Mouse (Mus musculus) hindbrain, embryonic 11.5 days (tissue): ENCODE measurements around the gene Clec2l. TPM values are rescaled to one million over a fixed set of nuclear protein-coding genes. Genes with fewer than 3 reads are reported as not detected.

Experiments
- ATAC-seq: fragments of 200-750 bp; cut with Nextera tagmentation; 2 replicates; pipeline ENCODE4 v1.8.0; 2017; ENCODE audit warnings: mild to moderate bottlenecking, moderate TSS enrichment, moderate library complexity; ENCODE audit not compliant: low FRiP score
- DNase-seq: peaks from one replicate; pipeline ENCODE4 v3.0.0-alpha.2; 2015; ENCODE audit warnings: low spot score
- H3K27ac ChIP-seq: fragments of 300-500 bp; sonication (generic); 2 replicates; pipeline ENCODE4 v1.5.1; 2014; ENCODE audit warnings: mild to moderate bottlenecking, low read depth, low read length
- H3K27me3 ChIP-seq: fragments of 300-500 bp; sonication (generic); 2 replicates; pipeline ENCODE4 v1.6.1; 2014; ENCODE audit warnings: mild to moderate bottlenecking, low read length, moderate library complexity, mixed read lengths; ENCODE audit not compliant: control insufficient read depth, insufficient read depth
- H3K36me3 ChIP-seq: fragments of 300-500 bp; sonication (generic); 2 replicates; pipeline ENCODE4 v1.6.1; 2014; ENCODE audit warnings: mild to moderate bottlenecking, low read length, moderate library complexity, mixed read lengths; ENCODE audit not compliant: control insufficient read depth, insufficient read depth
- H3K4me1 ChIP-seq: fragments of 300-500 bp; sonication (generic); replicated peaks from 2 replicates; pipeline ENCODE4 v1.6.1; 2014; ENCODE audit warnings: low read length, mixed read lengths; ENCODE audit not compliant: control insufficient read depth, insufficient read depth
- H3K4me2 ChIP-seq: fragments of 300-500 bp; sonication (generic); replicated peaks from 2 replicates; pipeline ENCODE4 v1.6.1; 2014; ENCODE audit warnings: mild to moderate bottlenecking, low read depth, low read length
- H3K4me3 ChIP-seq: fragments of 300-500 bp; sonication (generic); 2 replicates; pipeline ENCODE4 v1.5.1; 2014; ENCODE audit warnings: low read depth, low read length
- H3K9ac ChIP-seq: fragments of 300-500 bp; sonication (generic); 2 replicates; pipeline ENCODE4 v1.6.1; 2014; ENCODE audit warnings: low read depth, low read length
- H3K9me3 ChIP-seq: fragments of 300-500 bp; sonication (generic); 2 replicates; pipeline ENCODE4 v1.6.1; 2016; ENCODE audit warnings: low read length; ENCODE audit not compliant: control insufficient read depth
- WGBS: fragments of 180-500 bp; shearing (Covaris S2); extraction: QIAGEN DNeasy Blood & Tissue Kit; methylation state at CpG from one replicate; pipeline ENCODE4 v1.1.7; 2014; 5-methylcytosine and 5-hydroxymethylcytosine counted together
- polyA plus RNA-seq: library from polyadenylated mRNA; unstranded; fragments of >200 nt; fragmentation: Nextera tagmentation; extraction: Ambion mirVana; gene quantifications from 2 replicates; pipeline ENCODE4 v1.2.1, GENCODE M21; 2014

Clec2l gene
- 1.7 and 2.2 TPM in 2 replicates for polyA plus RNA-seq

- H3K27ac ChIP-seq: no peak within 1 kb of the TSS
- H3K4me3 ChIP-seq: peak within 1 kb of the TSS; percentile 44
- no peaks in the 10 kb centered on the region for H3K36me3 ChIP-seq
- 0 out of 2 replicates have a peak, but pooled peaks cover 3% of the 10 kb centered on the region for H3K4me1 ChIP-seq
- DNase-seq: peak; percentile 73
- H3K9ac ChIP-seq: peak within 1 kb of the TSS; percentile 62
- peaks cover 3% of the 10 kb centered on the region; the same call in 1 of the 2 replicates for H3K27me3 ChIP-seq
- WGBS: under 1% methylated on average over 70 of the region's 84 CpGs
- H3K4me2 ChIP-seq: peak within 1 kb of the TSS; percentile 83
- no peaks in the 10 kb centered on the region for H3K9me3 ChIP-seq
- peak; percentile 87 for ATAC-seq
Observed at GRCm38 (mm10) chr6:38662714-38663615, at the start of gene Clec2l. Gene Clec2l (plus strand): TSS chr6:38663069.

- Histone ChIP-seq H3K27me3 (no peaks in the 10 kb centered on the region), H3K27ac (no peak overlapping the region), H3K4me1 (no peaks in the 10 kb centered on the region), H3K9ac (no peak overlapping the region), H3K4me3 (no peak overlapping the region), H3K36me3 (peaks cover 9% of the 10 kb centered on the region; the same call in 1 of the 2 replicates), H3K4me2 (no peak overlapping the region), H3K9me3 (no peaks in the 10 kb centered on the region)
- 88% methylated on average over 1 of the region's 1 CpGs for WGBS
- ATAC-seq (no peak), DNase-seq (no peak)
Observed at GRCm38 (mm10) chr6:38622406-38622805, 40.5 kb upstream of the Clec2l start.

- DNase-seq: no peak
- H3K9ac ChIP-seq: no peak overlapping the region
- 91% methylated on average over 2 of the region's 2 CpGs for WGBS
- no peaks in the 10 kb centered on the region for H3K9me3 ChIP-seq
- no peak overlapping the region for H3K27ac ChIP-seq
- H3K36me3 ChIP-seq: no peaks in the 10 kb centered on the region; the same call in 1 of the 2 replicates
- H3K4me3 ChIP-seq: no peak overlapping the region
- H3K4me2 ChIP-seq: no peak overlapping the region
- no peaks in the 10 kb centered on the region for H3K27me3 ChIP-seq
- ATAC-seq: no peak
- no peaks in the 10 kb centered on the region for H3K4me1 ChIP-seq
Observed at GRCm38 (mm10) chr6:38623457-38623856, 39.4 kb upstream of the Clec2l start.

DNA sequence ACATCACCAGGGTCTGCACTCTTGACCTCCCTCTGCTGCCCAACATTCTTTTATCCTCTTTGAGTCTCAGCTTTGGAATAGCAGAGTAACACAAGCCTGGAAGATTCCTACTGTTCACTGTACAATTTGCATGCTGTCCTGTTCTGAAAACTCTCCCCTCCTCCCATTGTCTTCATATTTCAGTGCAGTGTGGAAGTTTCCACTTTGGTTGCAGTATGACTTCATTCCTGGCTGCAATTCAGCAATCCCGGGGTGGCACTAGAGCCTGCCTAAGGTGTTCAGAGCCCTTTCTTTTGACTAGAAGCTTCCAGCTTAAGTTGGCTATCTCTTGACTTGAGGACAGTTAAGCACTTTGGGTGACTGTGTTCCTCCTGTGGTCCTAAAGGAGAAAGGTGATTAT is 38.4 kb upstream of the Clec2l start:
- ATAC-seq: no peak

GRCm38 (mm10) chr6:38626086-38626485 is 36.8 kb upstream of the Clec2l start:
- no peak for ATAC-seq
- DNase-seq: no peak
- 96% methylated on average over 5 of the region's 5 CpGs for WGBS

More for the DNA sequence above, 38.4 kb upstream of the Clec2l start:
- H3K4me1 ChIP-seq: no peaks in the 10 kb centered on the region
- no peak overlapping the region for H3K4me3 ChIP-seq
- WGBS: 86% methylated on average over 1 of the region's 1 CpGs
- no peak overlapping the region for H3K4me2 ChIP-seq
- H3K27ac ChIP-seq: no peak overlapping the region
- no peak for DNase-seq
- no peak overlapping the region for H3K9ac ChIP-seq
- no peaks in the 10 kb centered on the region for H3K36me3 ChIP-seq
- no peaks in the 10 kb centered on the region for H3K27me3 ChIP-seq
- no peaks in the 10 kb centered on the region for H3K9me3 ChIP-seq

GRCm38 (mm10) chr6:38627081-38627480 is 35.8 kb upstream of the Clec2l start:
- no peak overlapping the region for H3K4me2 ChIP-seq
- ATAC-seq (no peak), DNase-seq (no peak)
- no peaks in the 10 kb centered on the region for H3K9me3 ChIP-seq
- H3K9ac ChIP-seq: no peak overlapping the region
- 95% methylated on average over 4 of the region's 4 CpGs for WGBS
- no peaks in the 10 kb centered on the region for H3K27me3 ChIP-seq
- H3K4me1 ChIP-seq: no peaks in the 10 kb centered on the region
- H3K27ac ChIP-seq: no peak overlapping the region
- no peak overlapping the region for H3K4me3 ChIP-seq
- H3K36me3 ChIP-seq: no peaks in the 10 kb centered on the region

More at GRCm38 (mm10) chr6:38626086-38626485, 36.8 kb upstream of the Clec2l start:
- H3K4me3 ChIP-seq: no peak overlapping the region
- no peak overlapping the region for H3K27ac ChIP-seq
- no peak overlapping the region for H3K9ac ChIP-seq
- no peaks in the 10 kb centered on the region for H3K9me3 ChIP-seq
- no peaks in the 10 kb centered on the region for H3K27me3 ChIP-seq
- H3K4me2 ChIP-seq: no peak overlapping the region
- H3K36me3 ChIP-seq: no peaks in the 10 kb centered on the region
- H3K4me1 ChIP-seq: no peaks in the 10 kb centered on the region

DNA sequence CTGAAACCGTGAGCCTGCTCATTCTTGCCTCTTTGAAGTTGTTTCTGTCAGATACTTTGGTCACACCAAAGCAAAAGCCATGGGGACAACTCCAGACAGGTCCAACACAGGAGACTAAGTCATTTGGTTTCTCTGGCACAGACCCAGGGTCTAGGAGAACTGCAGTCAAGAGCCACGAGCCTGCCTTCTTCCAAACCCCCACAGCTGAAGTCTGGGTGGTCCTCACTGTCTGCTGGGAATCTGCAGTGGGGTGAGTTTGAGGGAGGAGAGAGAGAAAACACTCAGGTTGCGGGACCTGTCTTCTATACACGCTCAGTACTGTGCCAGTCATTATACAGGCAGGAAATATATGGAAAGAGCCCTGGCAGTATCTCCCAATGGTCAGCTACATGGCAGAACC is 35.4 kb upstream of the Clec2l start:
- H3K4me2 ChIP-seq: no peak overlapping the region
- H3K27ac ChIP-seq: no peak overlapping the region
- no peak overlapping the region for H3K4me3 ChIP-seq
- WGBS: 82% methylated on average over 4 of the region's 4 CpGs
- no peaks in the 10 kb centered on the region for H3K9me3 ChIP-seq
- no peak for DNase-seq
- no peaks in the 10 kb centered on the region for H3K4me1 ChIP-seq
- H3K9ac ChIP-seq: no peak overlapping the region
- H3K27me3 ChIP-seq: no peaks in the 10 kb centered on the region
- ATAC-seq: no peak
- H3K36me3 ChIP-seq: no peaks in the 10 kb centered on the region

- Histone ChIP-seq H3K27me3 (peaks cover 5% of the 10 kb centered on the region; the same call in 1 of the 2 replicates), H3K36me3 (no peaks in the 10 kb centered on the region), H3K4me2 (no peak overlapping the region), H3K4me3 (no peak overlapping the region), H3K9ac (no peak overlapping the region), H3K27ac (no peak overlapping the region), H3K9me3 (no peaks in the 10 kb centered on the region), H3K4me1 (no peaks in the 10 kb centered on the region)
- DNase-seq: no peak
- no peak for ATAC-seq
- WGBS: 79% methylated on average over 1 of the region's 1 CpGs
Observed at GRCm38 (mm10) chr6:38629556-38629955, 33.3 kb upstream of the Clec2l start.

DNA sequence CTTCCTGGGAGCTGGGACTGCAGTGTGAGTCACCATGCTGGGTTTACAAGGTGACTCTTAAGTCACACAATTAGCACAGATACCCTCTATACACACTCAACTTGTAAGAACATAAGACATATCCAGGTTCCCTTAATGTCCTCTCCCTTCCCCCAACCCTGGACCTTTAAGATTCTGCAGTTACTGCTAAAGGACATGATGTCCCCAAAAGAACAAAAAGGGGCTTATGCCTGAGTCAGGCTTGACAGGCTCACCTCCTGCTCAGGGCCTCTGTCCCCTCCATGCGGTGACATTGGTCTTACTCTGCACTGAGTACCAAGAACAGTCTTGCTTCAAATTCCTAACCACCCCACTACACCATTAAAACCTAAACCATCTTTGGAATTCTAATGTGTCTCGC is 30.0 kb upstream of the Clec2l start:
- ATAC-seq: no peak

More for the DNA sequence above, 30.0 kb upstream of the Clec2l start:
- Histone ChIP-seq H3K36me3 (no peaks in the 10 kb centered on the region), H3K9ac (no peak overlapping the region), H3K27me3 (peaks cover 34% of the 10 kb centered on the region), H3K4me2 (no peak overlapping the region), H3K4me1 (0 out of 2 replicates have a peak, but pooled peaks cover 4% of the 10 kb centered on the region), H3K4me3 (no peak overlapping the region), H3K9me3 (no peaks in the 10 kb centered on the region), H3K27ac (no peak overlapping the region)
- WGBS: 96% methylated on average over 2 of the region's 2 CpGs
- no peak for DNase-seq
